Mouse (Mus musculus) limb, embryonic 11.5 days (tissue): ENCODE measurements around the gene Fam168a. TPM values are rescaled to one million over a fixed set of nuclear protein-coding genes. Genes with fewer than 3 reads are reported as not detected.
A peak's percentile ranks its signal among the peaks of the same experiment; 100 is the strongest.

Experiments
- ATAC-seq: fragments of 200-750 bp; cut with Nextera tagmentation; 2 replicates; pipeline ENCODE4 v1.8.0; 2017; ENCODE audit warnings: low read depth; ENCODE audit not compliant: insufficient number of reproducible peaks, low FRiP score, low TSS enrichment
- DNase-seq: peaks from one replicate; pipeline ENCODE4 v3.0.0-alpha.2; 2015; ENCODE audit warnings: low spot score
- H3K27ac ChIP-seq: fragments of 300-500 bp; sonication (generic); replicated peaks from 2 replicates; pipeline ENCODE4 v1.5.1; 2014; ENCODE audit warnings: low read depth, mild to moderate bottlenecking, low read length
- H3K27me3 ChIP-seq: fragments of 300-500 bp; sonication (generic); 2 replicates; pipeline ENCODE4 v1.6.1; 2014; ENCODE audit warnings: mild to moderate bottlenecking, low read length, mixed read lengths; ENCODE audit not compliant: control insufficient read depth, insufficient read depth
- H3K36me3 ChIP-seq: fragments of 300-500 bp; sonication (generic); 2 replicates; pipeline ENCODE4 v1.6.1; 2014; ENCODE audit warnings: mild to moderate bottlenecking, low read length, moderate library complexity, mixed read lengths; ENCODE audit not compliant: control insufficient read depth, insufficient read depth
- H3K4me1 ChIP-seq: fragments of 300-500 bp; sonication (generic); 2 replicates; pipeline ENCODE4 v1.6.1; 2014; ENCODE audit warnings: low read length, mixed read lengths; ENCODE audit not compliant: control insufficient read depth, insufficient read depth
- H3K4me2 ChIP-seq: fragments of 300-500 bp; sonication (generic); 2 replicates; pipeline ENCODE4 v1.6.1; 2014; ENCODE audit warnings: low read depth, mild to moderate bottlenecking, moderate library complexity; ENCODE audit not compliant: severe bottlenecking
- H3K4me3 ChIP-seq: fragments of 300-500 bp; sonication (generic); 2 replicates; pipeline ENCODE4 v1.5.1; 2014; ENCODE audit warnings: low read depth, low read length
- H3K9ac ChIP-seq: fragments of 300-500 bp; sonication (generic); 2 replicates; pipeline ENCODE4 v1.6.1; 2014; ENCODE audit warnings: mild to moderate bottlenecking, low read length
- H3K9me3 ChIP-seq: fragments of 300-500 bp; sonication (generic); 2 replicates; pipeline ENCODE4 v1.6.1; 2016; ENCODE audit warnings: low read length; ENCODE audit not compliant: control insufficient read depth
- WGBS: fragments of 180-500 bp; shearing (Covaris S2); extraction: QIAGEN DNeasy Blood & Tissue Kit; methylation state at CpG from one replicate; pipeline ENCODE4 v1.1.7; 2014; 5-methylcytosine and 5-hydroxymethylcytosine counted together
- polyA plus RNA-seq: library from polyadenylated mRNA; unstranded; fragments of >200 nt; fragmentation: Nextera tagmentation; extraction: Ambion mirVana; gene quantifications from 2 replicates; pipeline ENCODE4 v1.2.1, GENCODE M21; 2014

The Fam168a gene
- polyA plus RNA-seq, 1 experiment from 2014 or later, result 49.7 TPM

DNA sequence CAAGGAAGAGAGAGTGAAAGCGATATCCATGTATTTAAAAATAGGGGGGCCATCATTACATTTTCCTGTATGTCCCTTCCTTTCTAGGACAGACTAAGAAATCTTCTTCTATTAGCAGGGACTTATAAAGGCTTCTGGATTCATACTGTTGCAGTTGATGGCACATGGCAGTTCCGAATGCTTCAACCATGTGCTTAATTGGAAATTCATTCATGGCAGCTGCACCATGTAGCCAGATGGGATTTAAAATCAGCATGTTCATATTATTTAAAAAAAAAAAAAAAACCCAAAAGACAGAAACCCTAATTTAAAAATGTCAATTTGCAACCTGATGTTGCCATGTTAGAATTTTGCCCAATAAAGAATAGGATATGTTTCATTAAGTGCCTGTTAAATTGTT lies 37.9 kb downstream of the Fam168a start:
- no peak for ATAC-seq
- H3K4me2 ChIP-seq, result no peak overlapping the region

GRCm38 (mm10) chr7:100750101-100750500 lies 43.7 kb downstream of the Fam168a start:
- Histone ChIP-seq H3K9ac (no peak overlapping the region), H3K9me3 (no peaks in the 10 kb centered on the region), H3K36me3 (no peaks in the 10 kb centered on the region), H3K4me1 (no peaks in the 10 kb centered on the region), H3K27ac (no peak overlapping the region), H3K4me3 (no peak overlapping the region), H3K27me3 (no peaks in the 10 kb centered on the region), H3K4me2 (no peak overlapping the region)
- DNase-seq (no peak), ATAC-seq (no peak)
- 77% methylated on average over 2 of the region's 2 CpGs for WGBS

More for the DNA sequence above, 37.9 kb downstream of the Fam168a start:
- H3K36me3 ChIP-seq, result no peaks in the 10 kb centered on the region
- no peak overlapping the region for H3K4me3 ChIP-seq
- no peak overlapping the region for H3K27ac ChIP-seq
- 86% methylated on average over 2 of the region's 2 CpGs for WGBS
- H3K4me1 ChIP-seq, result no peaks in the 10 kb centered on the region
- H3K9ac ChIP-seq, result no peak overlapping the region
- no peaks in the 10 kb centered on the region for H3K27me3 ChIP-seq
- no peak for DNase-seq
- H3K9me3 ChIP-seq, result no peaks in the 10 kb centered on the region

DNA sequence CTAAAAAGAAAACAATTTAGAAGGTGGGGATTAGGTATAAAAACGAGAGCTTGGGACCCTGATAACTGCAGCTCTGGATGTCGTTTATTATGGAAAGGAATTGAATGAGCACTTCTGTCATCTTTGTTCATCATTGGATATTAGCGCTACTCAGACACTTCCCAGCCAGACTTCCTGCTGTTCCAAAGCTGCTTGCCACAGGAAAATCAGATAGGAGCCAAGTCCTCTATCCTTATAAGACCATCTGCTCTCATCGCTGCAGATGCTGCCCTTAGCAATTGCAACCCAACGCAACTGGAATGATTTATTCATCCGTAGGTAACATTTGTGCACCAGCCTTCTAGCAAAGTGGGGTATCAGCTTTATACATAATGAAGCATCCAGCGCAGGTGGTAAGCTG lies 52.3 kb downstream of the Fam168a start:
- Histone ChIP-seq H3K4me3 (no peak overlapping the region), H3K27ac (no peak overlapping the region), H3K9me3 (no peaks in the 10 kb centered on the region), H3K27me3 (no peaks in the 10 kb centered on the region), H3K4me1 (no peaks in the 10 kb centered on the region), H3K4me2 (no peak overlapping the region), H3K36me3 (no peaks in the 10 kb centered on the region), H3K9ac (no peak overlapping the region)
- ATAC-seq (no peak), DNase-seq (no peak)
- 94% methylated on average over 7 of the region's 7 CpGs for WGBS

DNA sequence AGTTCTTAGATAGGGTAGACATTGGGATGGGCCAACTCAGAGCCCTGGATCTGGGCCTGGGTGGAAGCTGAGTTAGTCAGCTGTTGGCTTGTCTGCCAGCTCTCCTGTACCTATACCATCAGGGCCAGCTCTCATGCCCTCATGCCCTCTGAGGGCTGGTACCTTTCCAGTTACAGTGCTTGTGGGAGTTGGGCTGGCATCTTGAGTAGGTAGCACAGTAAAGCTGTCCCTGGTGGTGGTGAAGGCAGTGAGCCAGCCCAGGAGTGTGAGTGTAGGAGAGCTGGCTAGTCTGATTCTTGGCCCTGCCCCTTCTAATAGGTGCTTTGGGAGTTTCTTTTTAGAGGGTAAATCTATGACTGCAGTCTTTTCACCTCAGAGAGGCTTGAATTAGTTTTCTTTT lies 56.3 kb downstream of the Fam168a start:
- no peak overlapping the region for H3K9ac ChIP-seq
- ATAC-seq (no peak), DNase-seq (no peak)
- H3K4me2 ChIP-seq, result no peak overlapping the region
- no peak overlapping the region for H3K27ac ChIP-seq
- no peaks in the 10 kb centered on the region for H3K27me3 ChIP-seq
- H3K36me3 ChIP-seq, result no peaks in the 10 kb centered on the region
- H3K4me3 ChIP-seq, result no peak overlapping the region
- no peaks in the 10 kb centered on the region for H3K9me3 ChIP-seq
- H3K4me1 ChIP-seq, result no peaks in the 10 kb centered on the region

- Histone ChIP-seq H3K4me3 (no peak overlapping the region), H3K9ac (no peak overlapping the region), H3K4me1 (no peaks in the 10 kb centered on the region), H3K27ac (peak overlapping the region; percentile 66), H3K4me2 (no peak overlapping the region), H3K36me3 (no peaks in the 10 kb centered on the region), H3K27me3 (no peaks in the 10 kb centered on the region), H3K9me3 (no peaks in the 10 kb centered on the region)
- peak; percentile 53 for DNase-seq
- 18% methylated on average over 3 of the region's 3 CpGs for WGBS
- ATAC-seq, result 0 out of 2 replicates have a peak, but pooled peaks have one; percentile 44
These were observed 61.1 kb downstream of the Fam168a start for GRCm38 (mm10) chr7:100767568-100767967.

DNA sequence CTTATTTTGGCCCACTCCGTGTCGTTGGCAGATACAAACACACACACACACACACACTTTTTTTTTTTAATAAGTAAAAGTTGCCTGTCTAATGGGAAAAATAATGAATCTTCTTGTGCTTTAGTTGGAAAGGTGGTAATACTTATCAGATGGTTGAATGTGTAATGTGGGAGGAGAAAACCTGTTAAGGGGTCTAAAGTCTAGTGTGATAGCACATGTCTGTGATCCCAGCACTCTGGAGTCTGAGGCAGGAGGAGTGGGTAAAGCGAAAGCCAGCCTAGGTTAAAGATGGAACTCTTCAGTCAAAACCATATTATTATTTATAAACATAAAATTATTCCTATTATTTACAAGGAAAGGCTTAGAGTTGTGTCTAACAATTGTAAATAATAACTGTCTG lies 61.6 kb downstream of the Fam168a start:
- H3K4me3 ChIP-seq, result no peak overlapping the region
- H3K36me3 ChIP-seq, result no peaks in the 10 kb centered on the region
- H3K4me2 ChIP-seq, result no peak overlapping the region
- H3K4me1 ChIP-seq, result no peaks in the 10 kb centered on the region
- no peak for ATAC-seq
- H3K9ac ChIP-seq, result no peak overlapping the region
- H3K27ac ChIP-seq, result no peak overlapping the region
- no peak for DNase-seq
- WGBS, result 86% methylated on average over 3 of the region's 3 CpGs
- no peaks in the 10 kb centered on the region for H3K27me3 ChIP-seq
- H3K9me3 ChIP-seq, result no peaks in the 10 kb centered on the region

- no peak overlapping the region for H3K4me3 ChIP-seq
- no peaks in the 10 kb centered on the region for H3K9me3 ChIP-seq
- no peaks in the 10 kb centered on the region for H3K27me3 ChIP-seq
- no peak for ATAC-seq
- H3K9ac ChIP-seq, result no peak overlapping the region
- H3K27ac ChIP-seq, result no peak overlapping the region
- no peaks in the 10 kb centered on the region for H3K4me1 ChIP-seq
- H3K4me2 ChIP-seq, result no peak overlapping the region
- 93% methylated on average over 7 of the region's 7 CpGs for WGBS
- H3K36me3 ChIP-seq, result no peaks in the 10 kb centered on the region
- no peak for DNase-seq
These were observed 63.2 kb downstream of the Fam168a start for GRCm38 (mm10) chr7:100769534-100770083.

- no peaks in the 10 kb centered on the region for H3K27me3 ChIP-seq
- H3K9ac ChIP-seq, result no peak overlapping the region
- H3K4me3 ChIP-seq, result no peak overlapping the region
- no peak for ATAC-seq
- H3K9me3 ChIP-seq, result no peaks in the 10 kb centered on the region
- H3K36me3 ChIP-seq, result no peaks in the 10 kb centered on the region
- H3K4me2 ChIP-seq, result no peak overlapping the region
- H3K4me1 ChIP-seq, result no peaks in the 10 kb centered on the region
- H3K27ac ChIP-seq, result no peak overlapping the region
- WGBS, result 92% methylated on average over 2 of the region's 2 CpGs
- no peak for DNase-seq
These were observed 64.4 kb downstream of the Fam168a start for GRCm38 (mm10) chr7:100770669-100771341.

DNA sequence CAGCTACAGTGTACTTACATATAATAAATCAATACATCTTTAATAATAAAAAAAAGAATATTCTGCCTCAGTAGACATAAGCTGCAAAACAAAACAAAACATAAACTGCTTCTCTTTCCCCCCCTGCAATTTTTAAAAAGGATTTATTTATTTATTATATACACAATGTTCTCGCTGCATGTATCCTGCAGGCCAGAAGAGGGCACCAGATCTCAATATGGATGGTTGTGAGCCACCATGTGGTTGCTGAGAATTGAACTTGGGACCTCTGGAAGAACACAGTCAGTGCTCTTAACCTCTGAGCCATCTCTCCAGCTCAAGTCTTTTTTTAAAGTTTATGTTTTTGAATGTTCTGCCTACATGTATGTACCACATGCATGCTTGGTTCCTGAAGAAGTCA lies 67.8 kb downstream of the Fam168a start:
- WGBS, result 89% methylated on average over 1 of the region's 1 CpGs
- no peak overlapping the region for H3K9ac ChIP-seq

More for the DNA sequence above, 67.8 kb downstream of the Fam168a start:
- Histone ChIP-seq H3K27me3 (no peaks in the 10 kb centered on the region), H3K4me2 (no peak overlapping the region), H3K4me1 (no peaks in the 10 kb centered on the region), H3K36me3 (no peaks in the 10 kb centered on the region), H3K4me3 (no peak overlapping the region), H3K27ac (no peak overlapping the region), H3K9me3 (no peaks in the 10 kb centered on the region)
- DNase-seq, result no peak
- ATAC-seq, result no peak
